Mouse (Mus musculus): ENCODE measurements around the gene Vmn1r198.

- TF ChIP-seq POLR2A (IDR thresholded peaks at IDR 0.05; ENCODE audit: control insufficient read depth, low read depth, low read length): no peak
- TF ChIP-seq CTCF (IDR thresholded peaks at IDR 0.05; ENCODE audit: control insufficient read depth, insufficient read depth, insufficient replicate concordance, low read depth, low read length): no peak
Observed at GRCm38 (mm10) chr13:22390073-22390472, 39.9 kb downstream of the Vmn1r198 start, which contains the start of gene Vmn1r200.

Data from testis, adult 2 months (tissue).